Mouse (Mus musculus) megakaryocyte-erythroid progenitor cell, adult 5 weeks (primary cell): ENCODE results near the gene Tnni3. TPM values are rescaled to one million over a fixed set of nuclear protein-coding genes. Genes with fewer than 3 reads are reported as not detected.

Experiments used
- polyA plus RNA-seq: library from polyadenylated mRNA; stranded (reverse); fragments of >175 nt; gene quantifications from 2 replicates; pipeline ENCODE4 v1.2.3, GENCODE M21; 2012

Gene Tnni3
- 4.9 and 6.1 TPM in 2 replicates for polyA plus RNA-seq

GRCm38 (mm10) chr7:4524212-4524922, at the start of gene Tnni3:
Gene Tnni3, minus strand, starts transcription at chr7:4524229.

GRCm38 (mm10) chr7:4547221-4547641, 23.2 kb upstream of the Tnni3 start, which contains the start of gene Syt5:
Gene Syt5, minus strand, starts transcription at chr7:4547541.

GRCm38 (mm10) chr7:4532005-4532729, 8.1 kb upstream of the Tnni3 start, which contains the start of gene Dnaaf3:
Gene Dnaaf3, minus strand, starts transcription at chr7:4532453.

GRCm38 (mm10) chr7:4516332-4517050, 7.5 kb downstream of the Tnni3 start, which contains the start of gene Tnnt1:
Gene Tnnt1, minus strand, starts transcription at chr7:4516382.

GRCm38 (mm10) chr7:4501558-4502397, 22.3 kb downstream of the Tnni3 start, which contains the start of gene Ppp1r12c:
Gene Ppp1r12c, minus strand, starts transcription at chr7:4501680.

Other genes with a start within 250 kb of the Tnni3 start
- 0.10 TPM in 1 of 2 replicates, not detected in the other for gene Ncr1, start 186.5 kb downstream of the Tnni3 start, polyA plus RNA-seq
- not detected in 2 replicates for gene Gp6, start 126.5 kb downstream of the Tnni3 start, polyA plus RNA-seq
- 3.8 and 6.0 TPM in 2 replicates for gene Rdh13, start 78.6 kb downstream of the Tnni3 start, polyA plus RNA-seq
- gene Eps8l1, start 63.6 kb downstream of the Tnni3 start, polyA plus RNA-seq: 11.9 and 14.4 TPM in 2 replicates
- gene Ppp1r12c, start 22.5 kb downstream of the Tnni3 start, polyA plus RNA-seq: 216 and 316 TPM in 2 replicates
- 11.7 and 17.0 TPM in 2 replicates for gene Tnnt1, start 7.8 kb downstream of the Tnni3 start, polyA plus RNA-seq
- gene Dnaaf3, start 8.2 kb upstream of the Tnni3 start, polyA plus RNA-seq: 12.8 and 13.5 TPM in 2 replicates
- 0.51 and 0.83 TPM in 2 replicates for gene Syt5, start 23.3 kb upstream of the Tnni3 start, polyA plus RNA-seq
- gene Ptprh, start 79.8 kb upstream of the Tnni3 start, polyA plus RNA-seq: 0.21 TPM in 1 of 2 replicates, not detected in the other
- gene Tmem86b, start 107.2 kb upstream of the Tnni3 start, polyA plus RNA-seq: 8.7 and 11.0 TPM in 2 replicates
- gene Ppp6r1, start 134.8 kb upstream of the Tnni3 start, polyA plus RNA-seq: 283 and 305 TPM in 2 replicates
- 124 and 128 TPM in 2 replicates for gene Hspbp1, start 160.8 kb upstream of the Tnni3 start, polyA plus RNA-seq
- 0.13 and 0.35 TPM in 2 replicates for gene Brsk1, start 166.4 kb upstream of the Tnni3 start, polyA plus RNA-seq
- 2.6 and 3.2 TPM in 2 replicates for gene Tmem150b, start 201.0 kb upstream of the Tnni3 start, polyA plus RNA-seq
- gene Kmt5c, start 215.9 kb upstream of the Tnni3 start, polyA plus RNA-seq: 312 and 341 TPM in 2 replicates
- gene Cox6b2, start 228.9 kb upstream of the Tnni3 start, polyA plus RNA-seq: 64.2 and 92.5 TPM in 2 replicates
- not detected in 2 replicates for gene Fam71e2, start 247.1 kb upstream of the Tnni3 start, polyA plus RNA-seq